Mouse (Mus musculus) monocyte, adult 59 days (primary cell): ENCODE measurements around the gene Gpbar1. TPM values are rescaled to one million over a fixed set of nuclear protein-coding genes. Genes with fewer than 3 reads are reported as not detected.

Experiments used
- total RNA-seq, 2 experiments: library from RNA; stranded (reverse); gene quantifications; one replicate each; pipeline ENCODE4 v1.2.4; 2023

Gpbar1 gene
- under 1 TPM; 0.63 to 0.85 TPM for total RNA-seq

DNA sequence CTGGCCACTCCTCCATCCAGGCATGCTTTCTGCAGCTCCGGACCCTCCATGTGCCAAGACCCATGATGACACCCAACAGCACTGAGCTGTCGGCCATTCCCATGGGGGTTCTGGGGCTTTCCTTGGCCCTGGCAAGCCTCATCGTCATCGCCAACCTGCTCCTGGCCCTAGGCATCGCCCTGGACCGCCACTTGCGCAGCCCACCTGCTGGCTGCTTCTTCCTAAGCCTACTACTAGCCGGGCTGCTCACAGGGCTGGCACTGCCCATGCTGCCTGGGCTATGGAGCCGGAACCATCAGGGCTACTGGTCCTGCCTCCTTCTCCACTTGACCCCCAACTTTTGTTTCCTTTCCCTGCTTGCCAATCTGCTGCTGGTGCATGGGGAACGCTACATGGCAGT lies at the start of gene Gpbar1:
Gene Gpbar1, plus strand, starts transcription at position 13 of the 400 bp plus-strand sequence.

DNA sequence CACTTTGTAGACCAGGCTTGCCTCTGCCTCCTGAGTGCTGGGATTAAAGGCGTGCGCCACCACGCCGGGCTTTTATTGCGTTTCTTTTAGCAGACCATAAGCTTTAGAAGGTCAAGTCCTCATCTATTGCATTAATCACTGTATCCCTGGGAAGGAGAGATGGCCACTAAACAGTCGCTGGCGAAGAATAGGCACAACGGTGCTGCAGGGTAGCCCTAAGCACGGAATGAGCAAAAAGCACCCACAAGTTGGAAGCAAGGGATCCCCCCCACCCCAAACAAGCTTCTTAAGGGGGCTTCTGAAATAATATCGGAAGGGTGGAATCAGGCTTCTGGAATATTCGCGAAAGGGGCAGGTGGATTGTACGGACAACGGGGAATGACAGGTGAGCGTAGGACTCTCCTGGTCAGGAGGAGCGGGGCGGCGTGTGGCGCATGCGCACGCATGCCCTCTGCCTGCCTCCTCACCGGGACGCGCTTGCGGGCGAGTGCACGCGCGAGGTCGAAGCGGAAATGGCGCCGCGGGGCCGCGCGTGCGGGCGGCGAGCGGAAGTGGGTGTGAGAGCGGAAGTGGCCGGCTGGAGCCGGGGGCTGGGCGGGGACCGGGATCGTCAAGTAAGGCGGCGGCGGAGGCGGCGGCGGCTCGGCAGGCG lies 42.3 kb upstream of the Gpbar1 start, which contains the start of gene Arpc2:
Gene Arpc2, plus strand, starts transcription at position 147 of the 652 bp plus-strand sequence.

DNA sequence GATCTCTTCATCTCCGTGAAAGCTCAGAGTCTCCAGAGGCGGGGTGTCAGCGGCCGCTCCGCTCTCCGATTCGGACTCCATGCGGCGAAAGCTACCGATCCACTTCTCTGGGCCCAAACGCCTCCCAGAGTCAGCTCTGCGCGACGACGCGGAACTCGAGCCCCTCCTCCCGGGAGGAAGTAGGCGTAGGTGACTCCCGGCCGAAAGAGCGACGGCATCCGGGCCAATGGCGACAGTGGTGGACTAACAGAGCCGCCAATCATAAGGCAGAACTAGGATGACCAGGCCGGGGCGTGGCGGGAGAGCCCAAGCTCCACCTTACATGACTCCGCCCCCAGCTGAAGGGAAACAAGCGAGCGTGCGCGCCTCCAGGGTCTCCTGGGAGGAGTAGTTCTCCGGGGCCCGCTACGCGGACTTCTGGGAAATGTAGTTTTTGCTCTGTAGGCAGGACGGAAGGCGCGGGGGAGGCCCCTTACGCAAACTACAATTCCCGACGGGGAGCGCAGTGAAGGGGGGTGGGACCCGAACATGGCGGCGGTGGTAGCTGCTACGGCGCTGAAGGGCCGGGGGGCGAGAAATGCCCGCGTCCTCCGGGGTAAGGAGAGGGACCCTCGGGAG lies 6.3 kb downstream of the Gpbar1 start, which contains the start of the genes Aamp and Pnkd:
Gene Aamp, minus strand, starts transcription at position 196 of the 618 bp plus-strand sequence.
Gene Pnkd, plus strand, starts transcription at position 388 of the 618 bp plus-strand sequence.

DNA sequence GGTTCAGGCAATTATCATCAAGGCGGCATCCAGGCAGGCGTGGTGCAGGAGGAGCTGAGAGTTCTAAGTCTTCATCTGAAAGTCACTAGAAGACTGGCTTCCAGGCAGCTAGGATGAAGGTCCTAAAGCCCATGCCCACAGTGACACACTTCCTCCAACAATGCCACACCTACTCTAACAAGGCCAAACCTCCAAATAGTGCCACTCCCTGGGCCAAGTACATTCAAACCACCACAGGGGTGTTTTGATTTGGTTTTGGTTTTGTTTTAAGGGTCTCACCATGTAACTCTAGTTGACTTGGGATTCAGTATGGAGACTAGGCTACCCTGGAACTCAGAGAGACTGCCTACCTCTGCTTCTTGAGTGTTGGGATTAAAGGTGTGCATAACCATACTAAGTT lies 27.2 kb downstream of the Gpbar1 start, which contains the start of gene Tmbim1:
Gene Tmbim1, minus strand, starts transcription at position 101 of the 400 bp plus-strand sequence.

Other genes starting within 250 kb of the Gpbar1 start
- gene Tns1, start 154.1 kb upstream of the Gpbar1 start, total RNA-seq: 10 to 100 TPM; 31.5 to 44.8 TPM
- gene Rufy4, start 153.0 kb upstream of the Gpbar1 start, total RNA-seq: not detected
- gene Cxcr2, start 124.6 kb upstream of the Gpbar1 start, total RNA-seq: under 1 TPM; 0.27 to 0.81 TPM
- gene Cxcr1, start 83.9 kb upstream of the Gpbar1 start, total RNA-seq: not detected
- gene Arpc2, start 42.5 kb upstream of the Gpbar1 start, total RNA-seq: 100 to 1,000 TPM; 710 to 723 TPM
- gene Aamp, start 6.2 kb downstream of the Gpbar1 start, total RNA-seq: 100 to 1,000 TPM; 118 to 129 TPM
- 10 to 100 TPM; 16.8 to 17.0 TPM for gene Pnkd, start 6.4 kb downstream of the Gpbar1 start, total RNA-seq
- gene Tmbim1, start 27.1 kb downstream of the Gpbar1 start, total RNA-seq: 10 to 100 TPM; 66.7 to 88.5 TPM
- under 1 TPM; 0.49 to 0.76 TPM for gene Catip, start 83.6 kb downstream of the Gpbar1 start, total RNA-seq
- gene Slc11a1, start 96.6 kb downstream of the Gpbar1 start, total RNA-seq: 100 to 1,000 TPM; 616 to 632 TPM
- gene Ctdsp1, start 113.0 kb downstream of the Gpbar1 start, total RNA-seq: 100 to 1,000 TPM; 136 to 144 TPM
- under 1 TPM in 1 of 2 experiments, not detected in 1; 1.00 TPM for gene Vil1, start 130.8 kb downstream of the Gpbar1 start, total RNA-seq
- gene Cnot9, start 227.5 kb downstream of the Gpbar1 start, total RNA-seq: 10 to 100 TPM; 18.8 to 18.9 TPM